Mouse (Mus musculus) MEL (cell line): ENCODE results near the gene Upf1. TPM values are rescaled to one million over a fixed set of nuclear protein-coding genes. Genes with fewer than 3 reads are reported as not detected.
A peak's percentile ranks its signal among the peaks of the same experiment; 100 is the strongest.

Experiments
- DNase-seq: peaks from one replicate; pipeline ENCODE4 v3.0.0; 2011; ENCODE audit warnings: low read depth, low spot score
- H3K27ac ChIP-seq: 2 replicates; pipeline ENCODE4 v1.5.1; 2012; ENCODE audit warnings: low read depth, mild to moderate bottlenecking, control low read depth, low read length, moderate library complexity; ENCODE audit not compliant: control insufficient read depth
- H3K27me3 ChIP-seq, 2 experiments: fragments of 150-350 bp in 1 of 2; sonication (generic) in 1 of 2; 2 replicates each; pipeline ENCODE4 v1.6.1; 2012; ENCODE audit warnings: low read length in 2 of 2, mild to moderate bottlenecking in 2 of 2, improper control_type of control experiment in 1 of 2, moderate library complexity in 1 of 2; ENCODE audit not compliant: insufficient read depth in 2 of 2, control insufficient read depth in 1 of 2
- H3K36me3 ChIP-seq, 2 experiments: 2 replicates each; pipeline ENCODE4 v1.6.1; 2012 to 2014; ENCODE audit warnings: low read length in 2 of 2, improper control_type of control experiment in 1 of 2, inconsistent platforms in 1 of 2, mild to moderate bottlenecking in 1 of 2; ENCODE audit not compliant: insufficient read depth in 2 of 2, control insufficient read depth in 1 of 2
- H3K4me1 ChIP-seq, 2 experiments: fragments of 150-350 bp in 1 of 2; sonication (generic) in 1 of 2; 2 replicates each; pipeline ENCODE4 v1.6.1; 2012; ENCODE audit warnings: low read length in 2 of 2, improper control_type of control experiment in 1 of 2, mild to moderate bottlenecking in 1 of 2; ENCODE audit not compliant: insufficient read depth in 2 of 2, control insufficient read depth in 1 of 2
- H3K4me3 ChIP-seq, 2 experiments: fragments of 150-350 bp in 1 of 2; sonication (generic) in 1 of 2; 2 replicates each; pipeline ENCODE4 v1.5.1; 2012; ENCODE audit warnings: low read depth in 2 of 2, low read length in 2 of 2, mild to moderate bottlenecking in 2 of 2, moderate library complexity in 2 of 2, control low read depth in 1 of 2, improper control_type of control experiment in 1 of 2; ENCODE audit not compliant: control insufficient read depth in 1 of 2, insufficient read depth in 1 of 2
- H3K79me2 ChIP-seq: 2 replicates; pipeline ENCODE4 v1.6.1; 2012; ENCODE audit warnings: mild to moderate bottlenecking, low read length, moderate library complexity; ENCODE audit not compliant: control insufficient read depth, poor library complexity, insufficient read depth
- H3K9ac ChIP-seq: 2 replicates; pipeline ENCODE4 v1.6.1; 2012; ENCODE audit warnings: low read depth, mild to moderate bottlenecking, control low read depth, low read length, moderate library complexity; ENCODE audit not compliant: control insufficient read depth, poor library complexity, severe bottlenecking
- H3K9me3 ChIP-seq: fragments of 150-350 bp; sonication (generic); replicated peaks from 2 replicates; pipeline ENCODE4 v1.6.1; 2012; ENCODE audit warnings: mild to moderate bottlenecking, low read length, improper control_type of control experiment, moderate library complexity; ENCODE audit not compliant: insufficient read depth
- BHLHE40 ChIP-seq: IDR thresholded peaks from 2 replicates; pipeline ENCODE4 v1.6.1; 2012; ENCODE audit warnings: low read depth, mild to moderate bottlenecking, inconsistent platforms, low read length, improper control_type of control experiment, borderline replicate concordance
- CHD1 ChIP-seq: IDR thresholded peaks from 2 replicates; pipeline ENCODE4 v1.6.1; 2012; ENCODE audit warnings: low read depth, mild to moderate bottlenecking, inconsistent platforms, low read length, improper control_type of control experiment
- CTCF ChIP-seq, 3 experiments: IDR thresholded peaks in 2 of 3; conservative IDR thresholded peaks in 1 of 3; 2 replicates each; pipeline ENCODE4 v1.5.1; 2011 to 2012; ENCODE audit warnings: low read length in 3 of 3, low read depth in 2 of 3, mild to moderate bottlenecking in 2 of 3, improper control_type of control experiment in 1 of 3, inconsistent platforms in 1 of 3, mixed read lengths in 1 of 3, moderate library complexity in 1 of 3; ENCODE audit not compliant: control insufficient read depth in 1 of 3, insufficient read depth in 1 of 3, poor library complexity in 1 of 3, severe bottlenecking in 1 of 3
- E2F4 ChIP-seq: IDR thresholded peaks from 2 replicates; pipeline ENCODE4 v1.6.1; 2011; ENCODE audit warnings: low read depth, low read length, improper control_type of control experiment, borderline replicate concordance
- EP300 ChIP-seq, 2 experiments: IDR thresholded peaks; 2 replicates each; pipeline ENCODE4 v1.6.1; 2011; ENCODE audit warnings: improper control_type of control experiment in 2 of 2, low read length in 2 of 2, low read depth in 1 of 2, mild to moderate bottlenecking in 1 of 2
- GABPA ChIP-seq: IDR thresholded peaks from 2 replicates; pipeline ENCODE4 v1.6.1; 2012; ENCODE audit warnings: low read depth, mild to moderate bottlenecking, inconsistent platforms, low read length, improper control_type of control experiment, moderate library complexity
- KAT2A ChIP-seq: conservative IDR thresholded peaks from 2 replicates; pipeline ENCODE4 v1.6.1; 2012; ENCODE audit warnings: low read depth, low read length, improper control_type of control experiment, inconsistent platforms
- MAFK ChIP-seq: IDR thresholded peaks from 2 replicates; pipeline ENCODE4 v1.6.1; 2011; ENCODE audit warnings: low read depth, mild to moderate bottlenecking, low read length, improper control_type of control experiment, borderline replicate concordance
- MAZ ChIP-seq: IDR thresholded peaks from 2 replicates; pipeline ENCODE4 v1.6.1; 2012; ENCODE audit warnings: low read depth, mild to moderate bottlenecking, inconsistent platforms, low read length, improper control_type of control experiment
- MXI1 ChIP-seq: IDR thresholded peaks from 2 replicates; pipeline ENCODE4 v1.6.1; 2011; ENCODE audit warnings: mild to moderate bottlenecking, low read depth, low read length, improper control_type of control experiment
- MYC ChIP-seq: IDR thresholded peaks from 2 replicates; pipeline ENCODE4 v1.6.1; 2011; ENCODE audit warnings: low read depth, mild to moderate bottlenecking, low read length, improper control_type of control experiment, moderate library complexity
- NELFE ChIP-seq: IDR thresholded peaks from 2 replicates; pipeline ENCODE4 v1.6.1; 2011; ENCODE audit warnings: low read depth, low read length, improper control_type of control experiment
- POLR2A ChIP-seq, 2 experiments: IDR thresholded peaks; 2 replicates each; pipeline ENCODE4 v1.6.1; 2011 to 2012; ENCODE audit warnings: low read length in 2 of 2, mild to moderate bottlenecking in 2 of 2, control low read depth in 1 of 2, improper control_type of control experiment in 1 of 2, low read depth in 1 of 2, moderate library complexity in 1 of 2; ENCODE audit not compliant: control insufficient read depth in 1 of 2, insufficient read depth in 1 of 2, poor library complexity in 1 of 2
- POLR2AphosphoS5 ChIP-seq: IDR thresholded peaks from 2 replicates; pipeline ENCODE4 v1.6.1; 2012; ENCODE audit warnings: low read depth, borderline replicate concordance, mild to moderate bottlenecking, inconsistent platforms, low read length, moderate library complexity, mixed read lengths
- RAD21 ChIP-seq: IDR thresholded peaks from 2 replicates; pipeline ENCODE4 v1.6.1; 2011; ENCODE audit warnings: mild to moderate bottlenecking, low read depth, low read length, improper control_type of control experiment
- RCOR1 ChIP-seq: IDR thresholded peaks from 2 replicates; pipeline ENCODE4 v1.6.1; 2012; ENCODE audit warnings: low read depth, mild to moderate bottlenecking, inconsistent platforms, low read length, improper control_type of control experiment
- SIN3A ChIP-seq: IDR thresholded peaks from 2 replicates; pipeline ENCODE4 v1.6.1; 2012; ENCODE audit warnings: low read length, improper control_type of control experiment, inconsistent platforms
- SMC3 ChIP-seq: IDR thresholded peaks from 2 replicates; pipeline ENCODE4 v1.6.1; 2011; ENCODE audit warnings: low read depth, low read length, improper control_type of control experiment
- TBP ChIP-seq: IDR thresholded peaks from 2 replicates; pipeline ENCODE4 v1.8.0; 2011; ENCODE audit warnings: low read depth, low read length, improper control_type of control experiment
- UBTF ChIP-seq: IDR thresholded peaks from 2 replicates; pipeline ENCODE4 v1.6.1; 2012; ENCODE audit warnings: low read depth, mild to moderate bottlenecking, inconsistent platforms, low read length, improper control_type of control experiment, moderate library complexity, borderline replicate concordance; ENCODE audit not compliant: insufficient read depth
- USF1 ChIP-seq: IDR thresholded peaks from 2 replicates; pipeline ENCODE4 v1.6.1; 2014; ENCODE audit warnings: low read depth, mild to moderate bottlenecking, inconsistent platforms, low read length, improper control_type of control experiment, moderate library complexity
- USF2 ChIP-seq, 2 experiments: IDR thresholded peaks; 2 replicates each; pipeline ENCODE4 v1.6.1; 2011 to 2012; ENCODE audit warnings: improper control_type of control experiment in 2 of 2, low read length in 2 of 2, borderline replicate concordance in 1 of 2, inconsistent platforms in 1 of 2, low read depth in 1 of 2, mild to moderate bottlenecking in 1 of 2; ENCODE audit not compliant: insufficient read depth in 1 of 2
- ZKSCAN1 ChIP-seq: IDR thresholded peaks from 2 replicates; pipeline ENCODE4 v1.6.1; 2012; ENCODE audit warnings: low read depth, mild to moderate bottlenecking, inconsistent platforms, low read length, improper control_type of control experiment, moderate library complexity
- ZMIZ1 ChIP-seq: IDR thresholded peaks from 2 replicates; pipeline ENCODE4 v1.6.1; 2012; ENCODE audit warnings: low read depth, mild to moderate bottlenecking, inconsistent platforms, low read length, improper control_type of control experiment, moderate library complexity
- ZNF384 ChIP-seq: IDR thresholded peaks from 2 replicates; pipeline ENCODE4 v1.6.1; 2012; ENCODE audit warnings: low read depth, mild to moderate bottlenecking, inconsistent platforms, low read length, improper control_type of control experiment
- polyA plus RNA-seq, 2 experiments: library from polyadenylated mRNA; stranded (reverse) in 1 of 2; unstranded in 1 of 2; fragments of >175 nt in 1 of 2; fragments of >200 nt in 1 of 2; gene quantifications; 2 replicates each; pipeline versions ENCODE4 v1.2.1 to v1.2.4; 2012; ENCODE audit warnings: low replicate concordance in 2 of 2, low read depth in 1 of 2; ENCODE audit not compliant: insufficient read length in 2 of 2, insufficient read depth in 1 of 2, missing spikeins in 1 of 2
- total RNA-seq: library from RNA; depleted of rRNA; stranded (reverse); fragments of 300-350 nt; gene quantifications from 2 replicates; pipeline ENCODE4 v1.2.3, GENCODE M21; 2012

Gene Upf1
- total and polyA plus RNA-seq, 3 experiments, result 55.4 to 289 (median 89.5) TPM

DNA sequence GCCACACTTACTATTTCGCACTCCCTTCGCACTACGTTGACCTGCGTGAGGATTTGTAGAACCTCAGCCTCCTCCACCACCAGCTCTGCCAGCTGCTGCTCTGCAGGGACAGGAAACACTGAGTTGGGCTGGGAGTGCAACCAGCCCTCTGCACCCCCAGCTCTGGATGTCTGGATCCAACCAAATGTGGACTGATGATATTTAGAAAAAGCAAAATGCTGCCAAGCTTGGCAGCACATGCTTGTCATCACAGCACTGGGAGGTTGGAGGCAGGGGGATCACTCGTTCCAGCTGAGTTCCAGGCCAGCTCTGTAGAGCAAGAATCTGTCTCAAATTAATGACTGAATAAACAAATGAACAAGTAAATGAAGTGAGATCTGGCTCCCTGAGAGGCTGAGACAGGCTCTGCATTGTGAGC lies 59.1 kb downstream of the Upf1 start:
- H3K9ac ChIP-seq, result no peak overlapping the region
- H3K27me3 ChIP-seq, result no peaks in the 10 kb centered on the region
- no peaks in the 10 kb centered on the region for H3K4me1 ChIP-seq
- no peak overlapping the region for H3K27ac ChIP-seq
- no peak for DNase-seq
- H3K4me3 ChIP-seq, result no peak overlapping the region
- H3K79me2 ChIP-seq, result no peaks in the 10 kb centered on the region
- no peak for TF ChIP-seq EP300 (IDR thresholded peaks at IDR 0.05; ENCODE audit: low read depth in 1 of 2, low read length in 2 of 2)
- TF ChIP-seq MXI1, result no peak
- TF ChIP-seq UBTF, result no peak
- no peak for TF ChIP-seq CTCF (IDR thresholded peaks at IDR 0.05 in 2 of 3, conservative IDR thresholded peaks at IDR 0.05 in 1 of 3; ENCODE audit: control insufficient read depth in 1 of 3, insufficient read depth in 1 of 3, low read depth in 2 of 3, low read length in 3 of 3, poor library complexity in 1 of 3, severe bottlenecking in 1 of 3)
- TF ChIP-seq POLR2AphosphoS5, result no peak
- no peaks in the 10 kb centered on the region for H3K9me3 ChIP-seq
- H3K36me3 ChIP-seq, result peaks cover 0 to 3% of the 10 kb centered on the region in 2 experiments; a peak in 2 of 4 replicates

DNA sequence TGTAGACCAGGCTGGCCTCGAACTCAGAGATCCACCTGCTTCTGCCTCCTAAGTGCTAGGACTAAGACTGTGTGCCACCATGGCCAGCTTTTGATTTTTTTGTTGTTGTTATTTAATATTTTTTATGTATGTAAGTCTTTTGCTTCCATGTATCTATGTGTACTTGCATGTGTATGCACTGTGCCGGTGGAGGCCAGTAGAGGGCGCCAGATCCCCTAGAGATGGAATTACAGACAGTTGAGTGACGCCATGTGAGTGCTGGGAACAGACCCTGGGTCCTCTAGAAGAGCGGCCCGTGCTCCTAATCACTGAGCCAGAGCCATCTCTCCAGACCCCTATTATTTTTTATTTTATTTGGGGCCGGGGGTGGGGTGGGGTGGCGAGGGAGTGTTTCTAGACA lies 66.3 kb downstream of the Upf1 start:
- H3K36me3 ChIP-seq, result peaks cover 0 to 2% of the 10 kb centered on the region in 2 experiments; a peak in 2 of 4 replicates
- no peaks in the 10 kb centered on the region for H3K9me3 ChIP-seq
- TF ChIP-seq SMC3 (peak; percentile 24), GABPA (no peak), RCOR1 (no peak), ZNF384 (no peak), ZKSCAN1 (no peak), CTCF (IDR thresholded peaks at IDR 0.05 in 2 of 3, conservative IDR thresholded peaks at IDR 0.05 in 1 of 3; ENCODE audit: control insufficient read depth in 1 of 3, insufficient read depth in 1 of 3, low read depth in 2 of 3, low read length in 3 of 3, poor library complexity in 1 of 3, severe bottlenecking in 1 of 3) (peak; percentile 54 to 72 (median 58)), MYC (no peak), NELFE (no peak), RAD21 (peak; percentile 31), USF1 (no peak), UBTF (no peak)
- H3K27me3 ChIP-seq, result no peaks in the 10 kb centered on the region
- H3K4me3 ChIP-seq, result no peak overlapping the region
- peaks cover 5% of the 10 kb centered on the region; the same call in 1 of the 2 replicates for H3K79me2 ChIP-seq
- H3K27ac ChIP-seq, result no peak overlapping the region
- peaks cover 0 to 7% of the 10 kb centered on the region in 2 experiments; a peak in 2 of 4 replicates for H3K4me1 ChIP-seq
- peak; percentile 66 for DNase-seq
- H3K9ac ChIP-seq, result no peak overlapping the region

DNA sequence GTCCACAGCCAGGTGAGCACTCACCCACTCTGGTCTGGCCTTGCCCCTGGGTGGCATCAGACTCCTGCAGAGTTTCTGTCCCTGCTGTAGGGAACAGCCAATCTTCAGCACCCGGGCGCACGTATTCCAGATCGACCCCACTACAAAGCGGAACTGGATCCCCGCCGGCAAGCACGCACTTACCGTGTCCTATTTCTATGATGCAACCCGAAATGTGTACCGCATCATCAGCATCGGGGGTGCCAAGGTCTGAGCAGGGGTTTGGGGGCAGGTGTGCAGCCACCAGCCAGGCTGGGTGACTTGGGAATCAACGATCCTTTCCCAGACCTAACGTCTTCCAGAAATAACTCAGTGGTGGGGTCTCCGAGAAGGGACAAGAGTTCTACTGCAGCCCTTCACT lies 67.8 kb downstream of the Upf1 start:
- no peaks in the 10 kb centered on the region for H3K9me3 ChIP-seq
- no peaks in the 10 kb centered on the region for H3K27me3 ChIP-seq
- DNase-seq, result no peak
- no peak overlapping the region for H3K9ac ChIP-seq
- peaks cover 5% of the 10 kb centered on the region; the same call in 1 of the 2 replicates for H3K79me2 ChIP-seq
- H3K36me3 ChIP-seq, result peaks cover 0 to 2% of the 10 kb centered on the region in 2 experiments; a peak in 2 of 4 replicates
- peaks cover 0 to 10% of the 10 kb centered on the region in 2 experiments; a peak in 3 of 4 replicates for H3K4me1 ChIP-seq
- no peak overlapping the region for H3K4me3 ChIP-seq
- no peak overlapping the region for H3K27ac ChIP-seq
- TF ChIP-seq TBP (no peak), MAZ (no peak), CHD1 (no peak), RCOR1 (no peak), E2F4 (no peak), USF1 (no peak), POLR2AphosphoS5 (no peak), SIN3A (no peak), ZKSCAN1 (no peak), KAT2A (no peak), BHLHE40 (no peak), POLR2A (IDR thresholded peaks at IDR 0.05; ENCODE audit: control insufficient read depth in 1 of 2, insufficient read depth in 1 of 2, low read depth in 1 of 2, low read length in 2 of 2, poor library complexity in 1 of 2) (no peak), ZMIZ1 (no peak), UBTF (no peak), MAFK (no peak), USF2 (IDR thresholded peaks at IDR 0.05; ENCODE audit: borderline replicate concordance in 1 of 2, insufficient read depth in 1 of 2, low read depth in 1 of 2, low read length in 2 of 2) (no peak)
